Mouse (Mus musculus): ENCODE data around the gene Ccdc148. TPM values are rescaled to one million over a fixed set of nuclear protein-coding genes. Genes with fewer than 3 reads are reported as not detected.

Ccdc148 gene
- polyA plus RNA-seq, 1 experiment from 2014 or later = 0.39 TPM

DNA sequence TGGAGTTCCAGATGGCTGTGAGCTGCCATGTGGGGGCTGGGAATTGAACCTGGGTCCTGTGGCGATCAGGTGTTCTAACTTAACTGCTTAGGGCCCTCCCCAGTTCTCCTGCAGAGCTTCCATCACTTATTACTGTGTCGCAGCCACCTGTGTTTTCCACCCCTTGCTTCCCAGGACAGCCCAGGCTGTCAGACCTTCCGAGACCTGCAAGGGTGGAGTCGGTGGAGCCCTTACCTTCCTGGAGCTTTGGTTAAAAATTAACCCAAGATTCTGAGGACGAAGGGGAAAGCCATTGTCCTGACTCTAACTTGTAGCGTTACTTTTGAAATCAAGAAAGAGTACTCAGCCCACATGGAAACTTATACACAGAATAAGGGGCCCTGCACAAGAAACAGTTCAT is 15.4 kb upstream of the Ccdc148 start:
- Histone ChIP-seq H3K4me1 (ENCODE audit: control insufficient read depth, insufficient read depth, low read length) (no peaks in the 10 kb centered on the region), H3K9ac (replicated peaks; ENCODE audit: low read length) (no peak overlapping the region), H3K36me3 (replicated peaks; ENCODE audit: control insufficient read depth, insufficient read depth, low read depth, low read length) (no peaks in the 10 kb centered on the region), H3K27ac (replicated peaks; ENCODE audit: low read depth, low read length) (no peak overlapping the region), H3K9me3 (replicated peaks; ENCODE audit: control insufficient read depth, low read length) (no peaks in the 10 kb centered on the region; the same call in 1 of the 2 replicates), H3K4me2 (ENCODE audit: low read depth, low read length) (no peak overlapping the region), H3K4me3 (ENCODE audit: low read depth, low read length) (no peak overlapping the region), H3K27me3 (ENCODE audit: control insufficient read depth, insufficient read depth, low read length) (no peaks in the 10 kb centered on the region)
- 93% methylated on average over 6 of the region's 6 CpGs for WGBS
- ATAC-seq (replicated peaks; ENCODE audit: insufficient number of reproducible peaks, low FRiP score, low TSS enrichment, low read depth) (no peak), DNase-seq (ENCODE audit: low spot score) (no peak)

DNA sequence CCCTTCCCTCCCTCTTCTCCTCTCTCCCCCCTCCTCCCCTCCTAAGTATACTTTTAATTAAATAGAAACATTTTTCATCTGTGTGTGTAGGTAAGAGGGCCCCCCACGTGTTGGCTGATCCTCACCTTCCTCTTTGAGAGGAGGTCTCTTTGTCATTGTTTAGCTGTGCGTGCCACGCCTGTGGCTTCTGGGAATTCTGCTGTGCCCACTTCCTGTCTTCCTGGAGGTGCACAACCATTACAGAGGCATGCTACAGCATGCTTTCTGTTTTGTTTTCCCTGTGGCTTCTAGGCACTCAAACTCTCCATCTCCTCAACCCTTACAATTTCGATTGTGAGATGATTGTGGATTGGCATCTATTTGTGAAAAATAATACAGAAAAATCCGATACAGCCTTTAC is 11.1 kb upstream of the Ccdc148 start:
- Histone ChIP-seq H3K4me1 (ENCODE audit: control insufficient read depth, insufficient read depth, low read length) (no peaks in the 10 kb centered on the region), H3K4me2 (ENCODE audit: low read depth, low read length) (no peak overlapping the region), H3K4me3 (ENCODE audit: low read depth, low read length) (no peak overlapping the region), H3K9me3 (replicated peaks; ENCODE audit: control insufficient read depth, low read length) (no peaks in the 10 kb centered on the region; the same call in 1 of the 2 replicates), H3K9ac (replicated peaks; ENCODE audit: low read length) (no peak overlapping the region), H3K36me3 (replicated peaks; ENCODE audit: control insufficient read depth, insufficient read depth, low read depth, low read length) (no peaks in the 10 kb centered on the region), H3K27ac (replicated peaks; ENCODE audit: low read depth, low read length) (no peak overlapping the region), H3K27me3 (ENCODE audit: control insufficient read depth, insufficient read depth, low read length) (no peaks in the 10 kb centered on the region)
- no peak for DNase-seq (ENCODE audit: low spot score)
- WGBS = 82% methylated on average over 5 of the region's 5 CpGs
- ATAC-seq (replicated peaks; ENCODE audit: insufficient number of reproducible peaks, low FRiP score, low TSS enrichment, low read depth) = no peak

DNA sequence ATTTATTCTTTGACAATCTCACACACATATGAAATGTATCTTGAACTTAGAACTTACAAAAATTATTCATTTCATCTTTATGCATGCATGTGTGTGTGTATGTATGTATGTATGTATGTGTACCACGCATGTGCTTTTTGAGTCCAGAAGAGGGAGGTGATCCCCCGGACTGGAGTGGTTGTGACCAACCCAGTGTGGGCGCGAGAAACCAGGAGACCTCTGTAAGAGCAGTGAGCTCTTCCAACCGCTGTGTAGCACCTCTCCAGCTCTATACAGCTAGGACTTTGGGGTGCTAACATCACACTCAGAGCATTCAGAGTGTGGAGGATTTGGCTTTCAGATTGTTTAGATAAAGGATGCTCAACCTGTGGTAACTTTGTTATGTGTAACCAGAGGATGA is 10.1 kb upstream of the Ccdc148 start:
- DNase-seq (ENCODE audit: low spot score) (no peak), ATAC-seq (replicated peaks; ENCODE audit: insufficient number of reproducible peaks, low FRiP score, low TSS enrichment, low read depth) (no peak)
- no peak overlapping the region for H3K27ac ChIP-seq (replicated peaks; ENCODE audit: low read depth, low read length)
- WGBS = 89% methylated on average over 5 of the region's 5 CpGs
- no peak overlapping the region for H3K4me2 ChIP-seq (ENCODE audit: low read depth, low read length)
- no peaks in the 10 kb centered on the region for H3K4me1 ChIP-seq (ENCODE audit: control insufficient read depth, insufficient read depth, low read length)
- H3K9ac ChIP-seq (replicated peaks; ENCODE audit: low read length) = no peak overlapping the region
- no peaks in the 10 kb centered on the region; the same call in 1 of the 2 replicates for H3K9me3 ChIP-seq (replicated peaks; ENCODE audit: control insufficient read depth, low read length)
- H3K27me3 ChIP-seq (ENCODE audit: control insufficient read depth, insufficient read depth, low read length) = no peaks in the 10 kb centered on the region
- H3K36me3 ChIP-seq (replicated peaks; ENCODE audit: control insufficient read depth, insufficient read depth, low read depth, low read length) = no peaks in the 10 kb centered on the region
- H3K4me3 ChIP-seq (ENCODE audit: low read depth, low read length) = no peak overlapping the region

DNA sequence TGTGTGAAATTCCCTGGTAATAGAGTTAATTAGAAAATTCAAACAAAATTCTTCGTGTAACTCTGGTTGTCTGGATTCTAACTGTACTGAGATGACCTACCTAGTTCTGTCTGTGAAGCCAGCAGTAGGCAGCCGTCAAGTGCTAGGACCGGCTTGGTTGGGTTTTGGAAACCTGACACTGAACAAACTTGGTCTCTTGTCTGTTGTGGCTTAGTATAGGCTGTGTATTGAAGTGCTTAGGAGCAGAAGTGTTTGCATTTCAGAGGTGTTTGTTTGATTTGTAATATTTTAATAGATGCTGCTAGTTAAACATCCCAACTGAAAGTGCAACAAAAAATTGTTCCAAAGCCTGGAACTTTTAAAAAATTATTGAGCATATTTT is 9.7 kb upstream of the Ccdc148 start:
- Histone ChIP-seq H3K9me3 (replicated peaks; ENCODE audit: control insufficient read depth, low read length) (no peaks in the 10 kb centered on the region; the same call in 1 of the 2 replicates), H3K36me3 (replicated peaks; ENCODE audit: control insufficient read depth, insufficient read depth, low read depth, low read length) (no peaks in the 10 kb centered on the region), H3K27me3 (ENCODE audit: control insufficient read depth, insufficient read depth, low read length) (no peaks in the 10 kb centered on the region), H3K27ac (replicated peaks; ENCODE audit: low read depth, low read length) (no peak overlapping the region), H3K9ac (replicated peaks; ENCODE audit: low read length) (no peak overlapping the region), H3K4me3 (ENCODE audit: low read depth, low read length) (no peak overlapping the region), H3K4me1 (ENCODE audit: control insufficient read depth, insufficient read depth, low read length) (no peaks in the 10 kb centered on the region), H3K4me2 (ENCODE audit: low read depth, low read length) (no peak overlapping the region)
- ATAC-seq (replicated peaks; ENCODE audit: insufficient number of reproducible peaks, low FRiP score, low TSS enrichment, low read depth) (no peak), DNase-seq (ENCODE audit: low spot score) (no peak)
- 65% methylated on average over 3 of the region's 3 CpGs for WGBS

DNA sequence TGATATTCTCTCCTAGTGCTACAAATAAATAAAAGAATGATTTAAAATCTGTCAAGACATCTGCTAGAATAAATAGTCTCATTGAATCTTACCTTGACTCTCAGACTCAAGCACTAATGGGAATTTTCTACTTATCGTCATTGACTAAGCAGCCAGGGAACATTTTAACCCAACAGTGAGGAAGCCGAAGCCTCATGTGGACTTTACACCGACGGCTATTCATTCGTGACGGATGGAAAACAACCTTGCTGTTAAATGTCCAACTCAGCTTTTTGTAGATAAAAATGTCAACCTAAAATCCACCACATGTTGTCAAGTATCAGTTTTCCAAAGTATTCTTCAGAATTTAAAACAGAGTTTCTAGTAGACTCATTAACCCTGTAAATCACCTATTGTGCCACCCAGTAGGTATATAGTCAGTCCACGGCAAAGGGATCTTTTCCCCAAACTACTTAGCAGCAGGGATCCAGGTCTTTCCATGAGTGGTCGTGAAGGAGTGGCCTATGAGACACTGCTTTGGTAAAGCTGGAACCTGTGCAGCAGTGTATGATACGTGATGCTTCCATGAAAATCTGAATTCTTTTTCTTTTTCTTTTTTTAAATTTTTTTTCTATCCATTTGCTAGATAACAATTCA is 9.2 kb upstream of the Ccdc148 start:
- no peak for ATAC-seq (replicated peaks; ENCODE audit: insufficient number of reproducible peaks, low FRiP score, low TSS enrichment, low read depth)
- Histone ChIP-seq H3K4me1 (ENCODE audit: control insufficient read depth, insufficient read depth, low read length) (no peaks in the 10 kb centered on the region), H3K9me3 (replicated peaks; ENCODE audit: control insufficient read depth, low read length) (no peaks in the 10 kb centered on the region; the same call in 1 of the 2 replicates), H3K36me3 (replicated peaks; ENCODE audit: control insufficient read depth, insufficient read depth, low read depth, low read length) (no peaks in the 10 kb centered on the region), H3K4me2 (ENCODE audit: low read depth, low read length) (no peak overlapping the region), H3K9ac (replicated peaks; ENCODE audit: low read length) (no peak overlapping the region), H3K27ac (replicated peaks; ENCODE audit: low read depth, low read length) (no peak overlapping the region), H3K27me3 (ENCODE audit: control insufficient read depth, insufficient read depth, low read length) (no peaks in the 10 kb centered on the region), H3K4me3 (ENCODE audit: low read depth, low read length) (no peak overlapping the region)
- no peak for DNase-seq (ENCODE audit: low spot score)
- 81% methylated on average over 9 of the region's 9 CpGs for WGBS

DNA sequence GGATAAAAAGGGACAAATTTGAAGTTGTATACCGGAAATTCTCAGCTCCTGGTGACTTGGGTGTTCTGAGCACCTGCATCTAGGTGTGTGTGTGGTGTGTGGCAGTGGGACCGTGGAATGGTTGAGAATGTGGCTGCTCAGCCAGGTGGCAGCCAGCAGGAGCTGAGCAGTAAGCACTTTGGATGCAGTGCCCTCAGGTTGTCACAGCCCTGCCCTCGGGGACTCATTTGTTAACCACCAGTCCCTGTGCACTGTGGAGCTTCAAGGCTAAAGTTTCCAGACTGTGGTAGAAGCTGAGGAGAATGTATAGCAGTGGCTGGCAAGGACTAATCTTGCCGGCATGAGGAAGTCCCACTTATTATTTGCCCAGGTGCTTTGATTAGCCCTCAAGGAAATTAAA is 7.3 kb upstream of the Ccdc148 start:
- Histone ChIP-seq H3K4me1 (ENCODE audit: control insufficient read depth, insufficient read depth, low read length) (no peaks in the 10 kb centered on the region), H3K4me3 (ENCODE audit: low read depth, low read length) (no peak overlapping the region), H3K4me2 (ENCODE audit: low read depth, low read length) (no peak overlapping the region), H3K9me3 (replicated peaks; ENCODE audit: control insufficient read depth, low read length) (no peaks in the 10 kb centered on the region), H3K9ac (replicated peaks; ENCODE audit: low read length) (no peak overlapping the region), H3K36me3 (replicated peaks; ENCODE audit: control insufficient read depth, insufficient read depth, low read depth, low read length) (no peaks in the 10 kb centered on the region), H3K27me3 (ENCODE audit: control insufficient read depth, insufficient read depth, low read length) (no peaks in the 10 kb centered on the region), H3K27ac (replicated peaks; ENCODE audit: low read depth, low read length) (no peak overlapping the region)
- DNase-seq (ENCODE audit: low spot score) (no peak), ATAC-seq (replicated peaks; ENCODE audit: insufficient number of reproducible peaks, low FRiP score, low TSS enrichment, low read depth) (no peak)
- 79% methylated on average over 4 of the region's 4 CpGs for WGBS

DNA sequence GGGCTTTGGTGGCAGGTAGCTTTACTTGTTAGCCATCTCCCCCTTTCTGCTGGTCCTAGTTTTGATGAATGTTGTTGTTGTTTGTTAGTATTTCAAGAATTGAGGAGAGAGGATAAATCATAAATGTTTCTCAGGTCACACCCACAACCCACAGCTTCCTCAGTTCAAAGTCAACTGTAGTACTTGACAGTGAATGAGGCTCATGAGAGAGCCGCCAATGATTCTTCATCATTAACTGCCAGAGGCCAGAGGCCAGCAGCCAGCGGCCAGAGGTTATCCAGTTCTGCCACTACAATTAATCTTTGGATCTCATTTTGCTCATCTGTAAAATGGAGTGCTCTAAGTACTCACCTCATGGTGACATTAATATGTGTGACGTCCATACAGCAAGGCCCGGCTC is 6.5 kb upstream of the Ccdc148 start:
- no peak overlapping the region for H3K4me3 ChIP-seq (ENCODE audit: low read depth, low read length)
- no peak for ATAC-seq (replicated peaks; ENCODE audit: insufficient number of reproducible peaks, low FRiP score, low TSS enrichment, low read depth)
- DNase-seq (ENCODE audit: low spot score) = no peak
- H3K27ac ChIP-seq (replicated peaks; ENCODE audit: low read depth, low read length) = no peak overlapping the region
- no peaks in the 10 kb centered on the region for H3K4me1 ChIP-seq (ENCODE audit: control insufficient read depth, insufficient read depth, low read length)
- no peaks in the 10 kb centered on the region for H3K9me3 ChIP-seq (replicated peaks; ENCODE audit: control insufficient read depth, low read length)
- H3K4me2 ChIP-seq (ENCODE audit: low read depth, low read length) = no peak overlapping the region
- no peak overlapping the region for H3K9ac ChIP-seq (replicated peaks; ENCODE audit: low read length)
- H3K36me3 ChIP-seq (replicated peaks; ENCODE audit: control insufficient read depth, insufficient read depth, low read depth, low read length) = no peaks in the 10 kb centered on the region
- 88% methylated on average over 4 of the region's 4 CpGs for WGBS
- H3K27me3 ChIP-seq (ENCODE audit: control insufficient read depth, insufficient read depth, low read length) = no peaks in the 10 kb centered on the region

DNA sequence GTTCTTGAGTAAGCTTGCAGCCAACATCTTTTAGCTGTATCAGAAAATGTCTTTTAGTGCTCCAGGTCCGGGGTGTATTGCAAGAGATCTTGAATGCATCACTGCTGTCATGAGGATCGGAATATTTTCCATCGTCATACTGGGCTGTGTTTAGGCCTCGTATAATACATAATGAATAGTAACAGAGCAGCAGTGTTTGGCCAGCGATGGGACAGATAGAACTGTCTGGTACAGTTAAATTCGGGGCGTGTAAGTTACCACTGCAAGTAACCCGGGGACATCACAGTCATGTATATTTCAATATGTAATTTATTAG is 1.8 kb upstream of the Ccdc148 start:
- Histone ChIP-seq H3K9ac (replicated peaks; ENCODE audit: low read length) (peak overlapping the region; percentile 85), H3K9me3 (replicated peaks; ENCODE audit: control insufficient read depth, low read length) (no peaks in the 10 kb centered on the region), H3K27ac (replicated peaks; ENCODE audit: low read depth, low read length) (no peak overlapping the region), H3K27me3 (ENCODE audit: control insufficient read depth, insufficient read depth, low read length) (no peaks in the 10 kb centered on the region), H3K4me1 (ENCODE audit: control insufficient read depth, insufficient read depth, low read length) (no peaks in the 10 kb centered on the region), H3K4me3 (ENCODE audit: low read depth, low read length) (peak overlapping the region; percentile 94), H3K4me2 (ENCODE audit: low read depth, low read length) (peak overlapping the region; percentile 91), H3K36me3 (replicated peaks; ENCODE audit: control insufficient read depth, insufficient read depth, low read depth, low read length) (no peaks in the 10 kb centered on the region)
- ATAC-seq (replicated peaks; ENCODE audit: insufficient number of reproducible peaks, low FRiP score, low TSS enrichment, low read depth) (no peak), DNase-seq (ENCODE audit: low spot score) (no peak)
- WGBS = 41% methylated on average over 8 of the region's 8 CpGs

Data from embryonic facial prominence, embryonic 11.5 days (tissue).